Comparison of ENCODE assay signal across 13 mouse cellular contexts in the genomic region with DNA sequence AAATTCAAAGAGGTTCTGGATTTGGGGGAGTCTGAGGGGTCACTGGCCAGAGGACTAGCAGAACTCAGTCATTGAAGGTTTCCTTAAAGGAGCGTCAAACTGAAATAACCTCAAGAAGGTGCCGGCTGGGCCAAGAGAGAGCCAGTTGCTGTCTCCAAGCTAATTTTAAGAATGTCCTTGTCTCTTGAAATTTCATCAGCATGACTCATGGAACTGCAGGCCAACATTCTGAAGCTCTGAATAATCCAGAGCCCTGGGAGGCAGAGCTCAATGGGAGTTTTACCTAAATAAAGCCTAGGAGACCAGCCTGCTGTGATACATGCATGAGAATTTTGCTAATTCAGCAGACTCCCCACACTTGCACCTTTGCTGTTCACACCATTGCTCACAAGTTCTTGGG. TPM values are rescaled to one million over a fixed set of nuclear protein-coding genes. Genes with fewer than 3 reads are reported as not detected.
DNase-seq lines count a peak whose midpoint lies in the region; ATAC-seq and TF ChIP-seq lines count a peak whose summit lies in the region.
"Had no signal": no experiment of that assay in that cellular context is flagged by ENCODE, and none has a peak within 500 bp of the region (broad histone marks: within the 10 kb centered on the region; RNA-seq: fewer than 3 reads in every experiment).

No protein-coding gene starts in this region.

- WGBS in midbrain, postnatal 0 days: 93% methylated on average over 2 of the region's 2 CpGs

- no peak for TF ChIP-seq CTCF in midbrain, postnatal 0 days (IDR thresholded peaks at IDR 0.05)

- no peak overlapping the region for H3K4me3 ChIP-seq in midbrain, postnatal 0 days (ENCODE audit: low read depth, low read length)
- H3K4me3 ChIP-seq: forebrain, embryonic 13.5 days; neural tube, embryonic 12.5 days had no signal

- H3K9ac ChIP-seq in midbrain, postnatal 0 days (replicated peaks; ENCODE audit: low read length, poor library complexity, severe bottlenecking): no peak overlapping the region
- H3K9ac ChIP-seq: forebrain, embryonic 13.5 days; liver, embryonic 14.5 days; neural tube, embryonic 12.5 days had no signal

- no peak overlapping the region for H3K4me2 ChIP-seq in midbrain, postnatal 0 days (ENCODE audit: low read depth, low read length, poor library complexity, severe bottlenecking)
- H3K4me2 ChIP-seq: forebrain, embryonic 13.5 days; neural tube, embryonic 12.5 days had no signal

- no peaks in the 10 kb centered on the region for H3K36me3 ChIP-seq in midbrain, postnatal 0 days (ENCODE audit: insufficient read depth, low read length)
- H3K36me3 ChIP-seq: neural tube, embryonic 12.5 days had no signal

- DNase-seq in frontal cortex, postnatal 10 days (ENCODE audit: low spot score in 2 of 2): no peak
- peak; percentile 78 for DNase-seq in NIH3T3 (ENCODE audit: low read depth)
- DNase-seq in gastrocnemius, adult 8-10 months (ENCODE audit: low spot score in 2 of 2): peak; percentile 54 to 56
- DNase-seq in left cerebral cortex, adult 9 months (ENCODE audit: low spot score in 2 of 2): peak; percentile 39 to 62
- DNase-seq in midbrain, postnatal 0 days (ENCODE audit: low spot score): no peak
- DNase-seq in thymus, postnatal 14 days: no peak
- DNase-seq in testis, postnatal 10 days (ENCODE audit: low spot score): no peak
- DNase-seq: cerebellum, adult 9-11 months had no signal

- H3K27ac ChIP-seq in midbrain, postnatal 0 days (ENCODE audit: low read depth, low read length): no peak overlapping the region
- H3K27ac ChIP-seq: forebrain, embryonic 13.5 days; kidney, postnatal 0 days; liver, embryonic 14.5 days; neural tube, embryonic 12.5 days had no signal

- H3K27me3 ChIP-seq in midbrain, postnatal 0 days (ENCODE audit: insufficient read depth, low read length): no peaks in the 10 kb centered on the region
- H3K27me3 ChIP-seq: forebrain, embryonic 13.5 days; neural tube, embryonic 12.5 days had no signal

- no peaks in the 10 kb centered on the region for H3K9me3 ChIP-seq in midbrain, postnatal 0 days (ENCODE audit: low read length)
- H3K9me3 ChIP-seq: forebrain, embryonic 13.5 days; neural tube, embryonic 12.5 days had no signal

- peak; percentile 87 for ATAC-seq in frontal cortex, adult (ENCODE audit: low TSS enrichment)
- ATAC-seq in midbrain, postnatal 0 days (ENCODE audit: low FRiP score): no peak
- ATAC-seq: forebrain, embryonic 13.5 days had no signal

- H3K4me1 ChIP-seq in midbrain, postnatal 0 days (ENCODE audit: insufficient read depth, low read length): no peaks in the 10 kb centered on the region
- H3K4me1 ChIP-seq: forebrain, embryonic 13.5 days; neural tube, embryonic 12.5 days had no signal

RNA-seq across cellular contexts. Expression of a gene that starts 36.5 kb away (rescaled TPM):
- 10 to 100 TPM; 48.3 to 61.7 (median 58.2) TPM for total RNA-seq in gastrocnemius, adult 8-10 months (2022)
- total RNA-seq in midbrain, postnatal 0 days (2014; rRNA removed): 6.8 and 10.1 TPM in 2 replicates
- 10.2 and 10.6 TPM in 2 replicates for polyA plus RNA-seq in midbrain, postnatal 0 days (2015; fragmentation: Nextera tagmentation; extraction: Ambion mirVana)

Comparison
In these comparisons a context has a peak if more than half of its experiments do, and no peak if none do; other contexts are left out.
1. DNase-seq: peak in NIH3T3 (single experiment), gastrocnemius, adult 8-10 months (2 of 2) and left cerebral cortex, adult 9 months (2 of 2); none in frontal cortex, postnatal 10 days (0 of 2), midbrain, postnatal 0 days (single experiment), thymus, postnatal 14 days (single experiment) and testis, postnatal 10 days (single experiment).